Comparison of ENCODE assay signal across 9 mouse cellular contexts in genomic region chr7:6386995-6387394, GRCm38 (mm10). TPM values are rescaled to one million over a fixed set of nuclear protein-coding genes. Genes with fewer than 3 reads are reported as not detected.
DNase-seq lines count a peak whose midpoint lies in the region.
"Had no signal": no experiment of that assay in that cellular context is flagged by ENCODE, and none has a peak within 500 bp of the region (broad histone marks: within the 10 kb centered on the region; RNA-seq: fewer than 3 reads in every experiment).

No protein-coding gene starts in this region.

- DNase-seq in adrenal gland, postnatal 14 days: peak; percentile 9
- DNase-seq in adrenal gland, adult (ENCODE audit: inconsistent age in 2 of 2, low spot score in 1 of 2): no peak
- DNase-seq in kidney, adult 9 months: peak; percentile 21
- no peak for DNase-seq in kidney, adult 11 months
- DNase-seq in right cerebral cortex, postnatal 10 days (ENCODE audit: low spot score in 2 of 2): peak; percentile 50 to 71
- no peak for DNase-seq in right cerebral cortex, adult 2 months (ENCODE audit: low spot score in 2 of 2)
- DNase-seq in testis, postnatal 14 days (ENCODE audit: low spot score): peak; percentile 44
- DNase-seq in embryo, embryonic 11 days: no peak
- DNase-seq: retina, postnatal 1 day had no signal

RNA-seq across cellular contexts. Expression of gene Zfp28, which starts 3.9 kb away (rescaled TPM):
- 2.6 and 4.8 TPM in 2 replicates for total RNA-seq in adrenal gland, postnatal 14 days (2021)

RNA-seq across cellular contexts. Expression of gene Smim17, which starts 11.5 kb away (rescaled TPM):
- total RNA-seq in adrenal gland, postnatal 14 days (2021): 0.38 and 0.41 TPM in 2 replicates

RNA-seq across cellular contexts. Expression of gene Gm20715, which starts 23.1 kb away (rescaled TPM):
- total RNA-seq in adrenal gland, postnatal 14 days (2021): 0.08 TPM in 1 of 2 replicates, not detected in the other

RNA-seq across cellular contexts. Expression of gene Zfp78, which starts 23.9 kb away (rescaled TPM):
- total RNA-seq in adrenal gland, postnatal 14 days (2021): 2.9 and 3.0 TPM in 2 replicates

RNA-seq across cellular contexts. Expression of gene Gm3854, which starts 43.4 kb away (rescaled TPM):
- total RNA-seq in adrenal gland, postnatal 14 days (2021): 0.48 and 0.71 TPM in 2 replicates

Comparison
In these comparisons a context has a peak if more than half of its experiments do, and no peak if none do; other contexts are left out.
1. DNase-seq: peak in adrenal gland, postnatal 14 days (single experiment), kidney, adult 9 months (single experiment), right cerebral cortex, postnatal 10 days (2 of 2) and testis, postnatal 14 days (single experiment); none in adrenal gland, adult (0 of 2), kidney, adult 11 months (single experiment), right cerebral cortex, adult 2 months (0 of 2) and embryo, embryonic 11 days (single experiment).